Mouse (Mus musculus): ENCODE measurements at regions not wholly inside any gene's neighbourhood (a gene's known extent, or its start where the extent isn't known, plus 50 kb on each side); places are given as distances from the start of the nearest gene placed in this dataset.

DNA sequence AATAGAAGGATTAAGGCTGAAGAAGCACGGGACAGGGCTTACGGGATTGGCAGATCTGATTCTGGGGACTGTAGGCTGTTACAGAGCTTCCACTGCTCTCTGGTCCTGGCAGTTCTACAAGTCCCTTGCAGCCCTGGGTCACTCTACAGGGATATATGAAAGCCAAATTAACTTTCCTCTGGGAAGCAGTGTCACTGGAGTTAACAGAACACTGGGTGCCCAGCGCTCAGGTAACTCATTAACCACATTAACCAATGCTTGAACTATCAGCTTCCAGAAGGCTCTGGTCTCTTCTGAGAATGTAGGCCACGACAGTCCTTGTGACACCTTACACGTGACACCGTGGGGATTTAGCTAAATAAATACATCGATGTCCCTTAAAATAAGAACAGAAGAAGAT is 57.3 kb upstream of the Arhgap5 start:
- Histone ChIP-seq H3K27me3 (ENCODE audit: control insufficient read depth in 1 of 2, insufficient read depth in 2 of 2, low read length in 2 of 2) (peaks cover 0 to 3% of the 10 kb centered on the region in 2 experiments; a peak in 2 of 4 replicates), H3K4me3 (ENCODE audit: control insufficient read depth in 1 of 2, insufficient read depth in 1 of 2, low read depth in 2 of 2, low read length in 2 of 2) (no peak overlapping the region), H3K79me2 (ENCODE audit: control insufficient read depth, insufficient read depth, low read length, poor library complexity) (no peaks in the 10 kb centered on the region), H3K36me3 (ENCODE audit: control insufficient read depth in 1 of 2, insufficient read depth in 2 of 2, low read length in 2 of 2) (no peaks in the 10 kb centered on the region), H3K9ac (ENCODE audit: control insufficient read depth, low read depth, low read length, poor library complexity, severe bottlenecking) (no peak overlapping the region), H3K4me1 (ENCODE audit: control insufficient read depth in 1 of 2, insufficient read depth in 2 of 2, low read length in 2 of 2) (no peaks in the 10 kb centered on the region), H3K27ac (ENCODE audit: control insufficient read depth, low read depth, low read length) (no peak overlapping the region), H3K9me3 (replicated peaks; ENCODE audit: insufficient read depth, low read length) (no peaks in the 10 kb centered on the region)
- TF ChIP-seq MAZ (IDR thresholded peaks at IDR 0.05; ENCODE audit: low read depth, low read length), result no peak
- no peak for TF ChIP-seq NRF1 (IDR thresholded peaks at IDR 0.05; ENCODE audit: insufficient read depth, low read depth, low read length, poor library complexity, severe bottlenecking)
- no peak for TF ChIP-seq JUND (IDR thresholded peaks at IDR 0.05; ENCODE audit: low read depth, low read length)
- TF ChIP-seq MXI1 (IDR thresholded peaks at IDR 0.05; ENCODE audit: low read depth, low read length), result no peak
- no peak for TF ChIP-seq BHLHE40 (IDR thresholded peaks at IDR 0.05; ENCODE audit: borderline replicate concordance, low read depth, low read length)
- no peak for TF ChIP-seq ZKSCAN1 (IDR thresholded peaks at IDR 0.05; ENCODE audit: low read depth, low read length)
- TF ChIP-seq EP300 (IDR thresholded peaks at IDR 0.05; ENCODE audit: low read depth in 1 of 2, low read length in 2 of 2), result no peak
- no peak for TF ChIP-seq TAL1 (IDR thresholded peaks at IDR 0.05; ENCODE audit: low read length)
- no peak for DNase-seq (ENCODE audit: low read depth, low spot score)

DNA sequence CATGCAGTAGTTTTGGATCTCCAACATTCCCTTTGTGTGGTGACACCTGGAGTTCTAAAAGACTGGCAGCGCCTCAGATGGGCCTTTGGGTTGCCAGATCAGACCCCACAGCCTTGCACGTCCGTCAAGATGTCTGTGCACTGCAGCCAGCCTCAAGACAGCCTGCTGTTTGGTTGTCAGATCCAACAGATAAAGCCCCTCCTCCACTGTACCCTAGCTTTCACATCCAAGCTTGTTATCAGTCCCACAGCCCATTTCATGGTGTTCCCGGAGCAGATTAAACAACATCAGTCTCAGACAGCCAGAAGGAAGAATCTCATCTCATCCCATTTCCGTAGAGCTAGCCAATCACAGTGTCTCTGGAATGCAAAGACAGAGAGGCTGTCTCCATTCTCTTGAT is 56.3 kb upstream of the Arhgap5 start:
- TF ChIP-seq ZC3H11A (IDR thresholded peaks at IDR 0.05; ENCODE audit: low read depth, low read length), result no peak
- TF ChIP-seq GATA1 (IDR thresholded peaks at IDR 0.05; ENCODE audit: low read depth, low read length), result no peak
- TF ChIP-seq CHD2 (IDR thresholded peaks at IDR 0.05; ENCODE audit: low read length), result no peak
- no peak for TF ChIP-seq SIN3A (IDR thresholded peaks at IDR 0.05; ENCODE audit: low read length)
- no peak for TF ChIP-seq HCFC1 (IDR thresholded peaks at IDR 0.05; ENCODE audit: low read depth, low read length)
- TF ChIP-seq TBP (IDR thresholded peaks at IDR 0.05; ENCODE audit: low read depth, low read length), result no peak
- no peak for TF ChIP-seq CTCF (IDR thresholded peaks at IDR 0.05 in 2 of 3, conservative IDR thresholded peaks at IDR 0.05 in 1 of 3; ENCODE audit: control insufficient read depth in 1 of 3, insufficient read depth in 1 of 3, low read depth in 2 of 3, low read length in 3 of 3, poor library complexity in 1 of 3, severe bottlenecking in 1 of 3)
- TF ChIP-seq MYB (IDR thresholded peaks at IDR 0.05; ENCODE audit: low read depth, low read length), result no peak
- no peak for TF ChIP-seq ETS1 (IDR thresholded peaks at IDR 0.05; ENCODE audit: low read depth, low read length)
- no peak for TF ChIP-seq USF2 (IDR thresholded peaks at IDR 0.05; ENCODE audit: borderline replicate concordance in 1 of 2, insufficient read depth in 1 of 2, low read depth in 1 of 2, low read length in 2 of 2)
- no peak for TF ChIP-seq ZNF384 (IDR thresholded peaks at IDR 0.05; ENCODE audit: low read depth, low read length)
- no peak for TF ChIP-seq NRF1 (IDR thresholded peaks at IDR 0.05; ENCODE audit: insufficient read depth, low read depth, low read length, poor library complexity, severe bottlenecking)
- no peak for TF ChIP-seq ZKSCAN1 (IDR thresholded peaks at IDR 0.05; ENCODE audit: low read depth, low read length)
- TF ChIP-seq USF1 (IDR thresholded peaks at IDR 0.05; ENCODE audit: low read depth, low read length), result no peak
- TF ChIP-seq POLR2AphosphoS2 (IDR thresholded peaks at IDR 0.05; ENCODE audit: low read length), result no peak
- TF ChIP-seq JUND (IDR thresholded peaks at IDR 0.05; ENCODE audit: low read depth, low read length), result no peak
- no peak for TF ChIP-seq MXI1 (IDR thresholded peaks at IDR 0.05; ENCODE audit: low read depth, low read length)
- TF ChIP-seq POLR2A (IDR thresholded peaks at IDR 0.05; ENCODE audit: control insufficient read depth in 1 of 2, insufficient read depth in 1 of 2, low read depth in 1 of 2, low read length in 2 of 2, poor library complexity in 1 of 2), result no peak
- TF ChIP-seq SMC3 (IDR thresholded peaks at IDR 0.05; ENCODE audit: low read depth, low read length), result no peak
- Histone ChIP-seq H3K4me3 (ENCODE audit: control insufficient read depth in 1 of 2, insufficient read depth in 1 of 2, low read depth in 2 of 2, low read length in 2 of 2) (no peak overlapping the region), H3K27me3 (ENCODE audit: control insufficient read depth in 1 of 2, insufficient read depth in 2 of 2, low read length in 2 of 2) (peaks cover 0 to 3% of the 10 kb centered on the region in 2 experiments; a peak in 2 of 4 replicates), H3K9me3 (replicated peaks; ENCODE audit: insufficient read depth, low read length) (no peaks in the 10 kb centered on the region), H3K9ac (ENCODE audit: control insufficient read depth, low read depth, low read length, poor library complexity, severe bottlenecking) (no peak overlapping the region), H3K79me2 (ENCODE audit: control insufficient read depth, insufficient read depth, low read length, poor library complexity) (no peaks in the 10 kb centered on the region), H3K4me1 (ENCODE audit: control insufficient read depth in 1 of 2, insufficient read depth in 2 of 2, low read length in 2 of 2) (no peaks in the 10 kb centered on the region), H3K27ac (ENCODE audit: control insufficient read depth, low read depth, low read length) (no peak overlapping the region), H3K36me3 (ENCODE audit: control insufficient read depth in 1 of 2, insufficient read depth in 2 of 2, low read length in 2 of 2) (no peaks in the 10 kb centered on the region)
- no peak for DNase-seq (ENCODE audit: low read depth, low spot score)
